Mouse (Mus musculus): ENCODE measurements around the gene Ttc19.

Ttc19 gene

DNA sequence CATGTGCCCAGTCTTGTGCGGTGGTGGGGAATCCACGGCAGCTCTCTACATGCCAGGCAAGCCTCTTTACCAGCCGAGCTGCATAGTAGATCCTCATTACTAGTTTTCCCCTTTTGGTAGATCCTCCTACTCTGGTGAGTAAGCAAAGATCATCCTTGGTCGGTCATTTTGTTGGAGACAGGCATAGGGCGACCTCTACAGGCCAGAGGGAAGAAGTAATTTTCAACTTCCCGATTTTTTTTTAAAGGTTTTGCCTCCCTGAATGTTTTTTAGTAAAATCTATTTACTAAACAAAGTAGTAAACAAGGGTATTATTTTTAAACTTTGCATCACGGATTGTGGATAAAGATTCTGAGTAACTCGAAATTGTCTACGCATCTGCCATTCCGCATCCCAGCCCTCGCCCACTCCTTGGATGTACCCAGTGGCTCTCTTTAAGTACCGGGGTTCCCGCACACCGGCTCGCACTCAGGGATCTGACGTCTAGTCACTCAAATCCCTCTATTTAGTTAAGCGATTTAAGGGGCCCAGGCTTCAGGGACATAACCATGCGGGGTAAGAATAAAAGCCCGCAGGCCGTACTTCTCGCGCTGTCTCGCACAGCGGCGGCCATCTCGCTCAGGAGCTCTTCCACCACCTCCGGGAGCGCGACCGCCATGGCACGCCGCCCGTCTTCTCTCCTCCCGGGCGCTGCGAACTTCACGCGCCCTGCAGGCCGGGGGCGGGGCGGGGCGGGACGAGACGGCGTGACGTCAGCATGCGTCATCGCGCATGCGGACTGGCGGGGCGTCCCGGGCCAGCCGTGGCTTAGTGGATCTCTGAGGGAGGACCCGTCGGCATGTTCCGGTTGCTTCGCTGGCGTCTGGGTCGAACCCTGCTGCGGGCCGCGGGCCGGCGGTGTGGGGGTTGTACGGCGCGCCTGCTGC, at the start of gene Ttc19, which contains the start of gene Zswim7:
Ttc19 (plus strand) TSS at position 799 of the 926 bp plus-strand sequence.
Zswim7 (minus strand) TSS at position 701 of the 926 bp plus-strand sequence.
- DNase-seq (ENCODE audit: low spot score) = peak; percentile 92

DNA sequence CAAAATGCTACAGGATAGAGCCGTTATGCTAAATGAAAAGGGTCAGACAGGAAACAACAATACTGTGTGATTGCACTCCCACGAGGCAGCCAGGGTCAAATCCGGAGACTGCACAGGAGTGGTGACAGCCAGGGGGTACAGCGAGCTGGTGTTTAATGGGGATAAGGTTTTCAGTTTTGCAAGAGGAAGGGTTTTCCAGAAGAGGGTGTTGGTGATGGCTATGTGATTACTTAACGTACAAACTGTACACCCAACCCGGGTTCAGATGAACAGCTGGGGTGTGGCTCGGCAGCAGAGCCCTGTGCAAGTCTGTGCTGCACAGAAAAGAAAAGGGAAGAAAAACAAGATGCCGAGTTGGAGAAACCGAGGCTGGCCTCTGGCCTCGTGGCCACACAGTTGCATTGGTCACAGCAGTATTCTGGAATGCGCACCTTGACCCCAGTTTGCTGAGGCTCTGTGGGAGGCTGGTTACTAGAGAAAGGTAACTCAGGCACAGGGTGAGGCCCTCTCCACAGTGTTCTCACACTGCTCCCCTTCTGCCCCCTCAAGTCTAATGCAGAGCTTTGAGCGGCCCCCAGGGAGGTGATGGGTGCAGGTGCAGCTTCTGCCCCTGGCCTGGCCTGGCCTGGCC, 40.5 kb upstream of the Ttc19 start:
- no peak for DNase-seq (ENCODE audit: low spot score)

DNA sequence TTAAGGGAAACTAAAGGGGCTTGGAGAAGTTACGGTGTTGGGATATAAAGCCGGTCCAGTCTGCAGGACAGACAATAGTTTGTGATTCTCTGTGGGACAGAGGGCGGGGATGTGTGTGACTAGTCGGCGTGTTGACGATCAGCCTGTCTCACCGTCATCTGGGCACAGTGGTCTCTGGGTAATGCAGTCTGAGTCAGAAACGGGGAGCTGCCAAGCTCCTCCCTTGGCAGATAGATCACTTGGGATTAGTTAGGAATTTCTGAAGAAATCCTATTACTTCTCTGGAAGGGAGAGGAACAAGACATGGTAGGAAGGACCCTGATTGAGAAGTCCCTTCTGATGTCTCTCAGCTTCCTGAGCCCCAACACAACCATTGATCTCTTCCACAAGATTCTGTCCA, 37.4 kb upstream of the Ttc19 start:
- DNase-seq (ENCODE audit: low spot score) = no peak

DNA sequence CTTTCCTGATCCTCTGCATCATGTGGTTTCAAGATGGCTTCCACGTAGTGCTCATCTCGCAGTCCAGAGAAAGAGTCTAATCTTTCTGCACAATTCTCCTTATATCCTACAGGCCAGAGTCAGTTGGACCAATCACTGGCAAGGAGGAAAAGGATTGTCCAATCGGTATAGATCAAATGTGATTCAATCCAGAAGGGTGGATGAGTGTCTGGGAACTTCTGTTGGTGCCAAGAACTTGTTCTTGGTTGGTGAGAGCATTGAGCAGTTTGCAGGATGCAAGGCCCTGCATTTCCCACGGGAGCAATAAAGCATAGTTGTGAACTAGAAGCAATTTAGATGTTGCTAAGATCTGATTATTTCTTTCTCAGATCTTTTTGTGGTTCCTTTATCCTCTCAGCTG, 36.8 kb upstream of the Ttc19 start:
- DNase-seq (ENCODE audit: low spot score) = no peak

DNA sequence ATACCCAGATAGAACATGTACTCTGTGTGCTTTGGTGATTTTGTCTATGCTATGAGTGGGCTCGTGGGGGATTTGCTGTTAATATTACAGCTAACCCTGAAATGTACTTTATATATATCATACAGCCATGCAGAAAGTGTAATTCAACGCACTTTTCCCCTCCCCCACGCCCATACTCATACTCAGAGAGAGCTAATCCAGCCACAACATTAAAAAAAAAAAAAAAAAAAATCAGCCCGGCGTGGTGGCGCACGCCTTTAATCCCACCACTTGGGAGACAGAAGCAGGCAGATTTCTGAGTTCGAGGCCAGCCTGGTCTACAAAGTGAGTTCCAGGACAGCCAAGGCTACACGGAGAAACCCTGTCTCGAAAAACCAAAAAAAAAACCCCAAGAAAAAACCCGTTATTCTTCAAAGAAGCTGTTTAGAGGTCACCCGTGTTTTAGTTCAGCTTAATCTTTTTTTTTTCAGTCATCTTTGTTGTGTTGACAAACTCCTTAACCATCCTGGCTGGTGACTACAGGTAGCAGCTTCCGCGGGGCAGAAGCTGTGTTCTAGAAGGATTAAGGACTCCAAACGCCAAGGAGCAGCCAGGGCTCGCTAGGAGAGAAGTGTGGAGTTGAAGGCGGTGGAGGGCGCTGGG, 33.4 kb upstream of the Ttc19 start:
- DNase-seq (ENCODE audit: low spot score) = no peak

DNA sequence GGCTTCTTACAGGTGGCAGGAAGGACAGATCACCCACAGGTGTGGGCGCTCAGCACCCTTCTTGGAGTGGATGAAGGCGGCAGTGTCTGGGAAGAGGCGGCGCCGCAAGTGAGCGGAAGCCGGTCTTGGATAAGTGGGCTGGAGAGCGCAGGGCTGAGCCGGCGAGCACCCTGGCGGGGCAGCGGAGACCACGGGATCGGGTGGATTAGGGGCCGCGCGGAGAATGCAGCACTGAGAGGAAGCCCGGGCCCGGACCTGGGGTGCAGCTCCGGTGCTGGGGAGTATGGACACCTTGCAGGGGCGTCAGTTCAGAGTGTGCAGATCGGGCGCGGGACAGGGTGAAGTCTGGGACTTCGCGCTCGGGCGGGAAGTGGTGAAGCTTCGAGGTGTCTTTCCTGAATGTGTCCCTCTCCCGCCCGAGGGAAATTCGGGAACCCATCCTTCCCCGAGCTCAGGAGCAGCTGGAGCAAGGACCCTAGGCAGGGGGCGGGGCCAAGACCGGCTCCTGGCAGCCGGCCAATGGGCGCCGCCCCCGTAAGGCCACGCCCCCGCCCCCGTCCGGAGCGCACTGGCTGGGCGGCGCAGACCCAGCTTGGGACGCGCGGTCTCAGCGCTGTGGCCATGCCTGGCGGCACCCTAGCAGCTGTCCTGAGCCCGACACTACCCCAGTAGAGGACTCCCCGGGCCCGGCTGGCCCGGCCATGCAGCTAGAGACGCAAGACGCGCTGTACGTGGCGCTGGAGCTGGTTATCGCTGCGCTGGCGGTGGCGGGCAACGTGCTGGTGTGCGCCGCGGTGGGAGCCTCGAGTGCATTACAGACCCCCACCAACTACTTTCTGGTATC, 32.6 kb upstream of the Ttc19 start, which contains the start of gene Adora2b:
Adora2b (plus strand) TSS at position 584 of the 844 bp plus-strand sequence.
- DNase-seq (ENCODE audit: low spot score) = peak; percentile 79

DNA sequence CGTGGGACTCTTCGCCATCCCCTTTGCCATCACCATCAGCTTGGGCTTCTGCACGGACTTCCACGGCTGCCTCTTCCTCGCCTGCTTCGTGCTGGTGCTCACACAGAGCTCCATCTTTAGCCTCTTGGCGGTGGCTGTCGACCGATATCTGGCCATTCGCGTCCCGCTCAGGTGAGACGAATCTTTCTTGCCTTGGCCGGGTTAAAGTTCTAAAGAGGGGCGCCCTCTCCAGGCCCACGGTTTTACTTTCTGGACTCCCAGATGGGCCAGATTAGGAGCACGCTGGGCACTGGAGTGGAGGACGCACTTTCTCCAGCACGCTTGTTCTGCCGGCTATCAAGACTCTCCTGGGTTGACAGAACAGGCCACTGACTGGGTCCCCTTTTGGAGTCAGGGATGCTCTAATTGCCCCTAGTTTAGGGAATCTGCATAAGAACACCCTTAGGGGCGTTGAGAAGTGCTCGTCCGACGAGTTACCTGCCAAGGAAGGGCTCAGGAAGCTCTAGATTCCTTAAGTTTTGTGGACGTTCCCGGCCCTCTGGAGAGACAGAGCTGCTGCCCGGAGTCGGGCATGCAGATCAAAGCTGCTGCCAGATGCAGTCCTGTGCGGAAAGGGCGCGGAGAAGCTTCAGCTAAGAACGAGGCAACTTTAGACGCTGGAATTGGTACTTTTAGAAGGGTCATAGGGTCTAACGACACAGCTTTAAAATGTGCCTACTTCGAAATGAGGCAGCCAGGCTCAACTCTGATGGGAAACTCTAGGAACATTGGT, 31.8 kb upstream of the Ttc19 start:
- peak; percentile 36 for DNase-seq (ENCODE audit: low spot score)

DNA sequence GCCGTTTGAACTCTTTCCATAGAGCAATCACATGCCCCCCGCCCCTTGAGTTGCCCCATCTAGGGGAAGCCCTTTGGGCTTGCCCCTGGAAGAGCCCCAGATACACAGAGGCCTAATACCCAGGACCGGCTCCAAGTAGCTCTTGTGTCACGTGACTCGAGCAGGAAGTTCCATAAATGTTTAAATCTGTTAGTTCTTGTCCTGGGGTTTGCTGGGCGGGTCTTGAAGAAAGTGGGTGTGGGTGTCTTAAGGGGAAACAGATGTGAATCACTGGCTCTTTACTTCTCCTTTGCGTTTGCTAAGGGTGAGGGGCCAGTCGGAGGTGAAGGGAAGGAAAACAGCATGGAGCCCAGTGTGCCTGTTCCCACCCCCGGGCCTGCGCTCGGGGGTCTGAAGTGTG, 30.2 kb upstream of the Ttc19 start:
- DNase-seq (ENCODE audit: low spot score) = peak; percentile 25

DNA sequence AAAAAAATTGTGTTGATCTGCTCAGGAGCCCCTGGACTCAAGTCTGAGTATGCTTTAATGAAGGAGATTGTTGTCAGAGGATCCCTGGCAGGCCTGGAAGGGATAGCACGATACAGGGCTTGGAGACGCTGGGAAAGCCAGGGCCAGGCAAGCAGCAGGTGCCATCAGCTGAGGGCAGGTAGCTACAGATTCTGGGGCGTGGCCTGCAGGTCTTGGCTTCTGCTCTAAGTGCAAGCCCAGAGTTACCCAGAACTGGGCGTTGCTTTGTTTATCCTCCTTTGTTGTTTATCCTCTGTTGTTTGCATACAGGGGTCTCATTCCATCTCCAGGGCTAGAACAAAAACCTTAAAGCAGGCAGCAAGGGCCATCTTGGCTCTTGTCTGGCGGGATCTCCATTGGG, 27.9 kb upstream of the Ttc19 start:
- DNase-seq (ENCODE audit: low spot score) = peak; percentile 31

DNA sequence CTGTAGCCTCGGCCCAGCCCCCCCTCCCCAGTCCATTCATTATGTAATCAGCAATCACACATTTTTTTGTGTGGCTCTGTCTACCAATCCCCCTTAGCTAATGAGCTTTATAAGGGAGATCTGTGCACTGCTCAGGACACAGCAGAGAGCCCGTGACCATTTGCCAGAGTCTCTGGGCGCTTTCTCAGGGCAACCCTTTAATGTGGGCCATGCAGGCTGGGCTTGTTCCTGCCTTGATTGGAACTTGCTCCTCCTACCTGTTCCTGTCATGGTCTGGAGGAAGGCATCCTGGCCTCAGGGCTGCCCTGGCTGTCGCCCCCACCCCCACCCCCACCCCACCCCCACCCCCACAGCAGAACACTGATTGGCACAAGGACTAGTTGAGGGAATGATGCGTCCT, 22.1 kb upstream of the Ttc19 start:
- DNase-seq (ENCODE audit: low spot score) = no peak

DNA sequence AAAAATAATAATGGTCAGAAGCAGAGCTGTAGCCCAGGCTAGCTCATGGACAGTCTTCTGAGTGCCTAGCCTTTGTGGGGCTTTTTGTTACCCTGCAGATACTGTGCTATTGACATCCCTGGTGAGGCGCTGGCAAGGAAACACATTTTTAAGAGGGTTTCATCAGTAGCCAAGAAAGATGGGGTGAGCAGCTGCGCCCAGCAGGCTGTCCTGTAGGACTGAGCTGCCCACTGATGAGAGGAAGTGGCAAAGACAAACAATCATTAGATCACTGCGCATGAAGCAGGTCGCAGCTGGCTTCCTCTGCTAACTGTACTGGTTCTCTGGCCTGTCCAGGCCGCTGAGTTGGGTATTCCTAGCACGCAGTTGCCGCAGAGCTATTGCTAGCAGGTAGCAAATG, 17.7 kb upstream of the Ttc19 start:
- no peak for DNase-seq (ENCODE audit: low spot score)

DNA sequence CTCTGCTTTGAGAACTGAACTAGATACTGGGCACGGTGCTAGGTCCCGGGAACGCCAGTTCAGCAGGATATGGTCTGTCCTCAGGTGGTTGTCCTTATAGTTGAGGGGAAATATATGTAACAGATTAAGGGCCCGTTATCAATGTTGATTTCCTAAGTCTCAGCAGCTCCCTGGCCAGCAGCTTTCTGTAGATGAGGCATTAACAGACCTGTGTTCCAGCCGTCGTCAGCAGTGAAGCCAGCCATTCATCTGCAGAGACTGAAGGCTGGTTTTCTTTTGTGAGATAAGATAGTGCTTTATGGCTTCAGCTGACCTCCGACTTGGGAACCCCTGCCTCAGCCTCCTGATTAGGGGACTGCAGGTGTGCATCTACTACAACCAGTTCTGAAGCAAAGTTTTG, 17.3 kb upstream of the Ttc19 start:
- DNase-seq (ENCODE audit: low spot score) = no peak

DNA sequence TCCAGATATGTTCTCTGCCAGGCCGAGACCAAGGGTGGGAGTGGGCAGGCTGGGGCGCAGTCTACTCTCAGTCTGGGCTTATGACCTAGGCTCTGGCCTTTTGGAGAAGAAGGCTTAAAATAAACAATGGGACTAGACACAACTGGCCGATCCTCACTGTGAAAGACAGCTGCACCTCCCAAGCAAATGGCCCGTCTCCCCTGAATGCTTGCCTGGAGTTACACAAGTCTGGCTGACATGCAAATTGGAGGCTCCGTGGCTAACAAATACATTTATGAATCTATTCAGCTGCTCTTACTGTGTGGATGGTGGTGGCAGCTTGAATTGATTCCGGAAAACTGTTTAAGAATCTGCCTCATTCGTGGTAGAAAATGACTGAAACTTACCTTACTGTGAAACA, 15.6 kb upstream of the Ttc19 start:
- DNase-seq (ENCODE audit: low spot score) = no peak

DNA sequence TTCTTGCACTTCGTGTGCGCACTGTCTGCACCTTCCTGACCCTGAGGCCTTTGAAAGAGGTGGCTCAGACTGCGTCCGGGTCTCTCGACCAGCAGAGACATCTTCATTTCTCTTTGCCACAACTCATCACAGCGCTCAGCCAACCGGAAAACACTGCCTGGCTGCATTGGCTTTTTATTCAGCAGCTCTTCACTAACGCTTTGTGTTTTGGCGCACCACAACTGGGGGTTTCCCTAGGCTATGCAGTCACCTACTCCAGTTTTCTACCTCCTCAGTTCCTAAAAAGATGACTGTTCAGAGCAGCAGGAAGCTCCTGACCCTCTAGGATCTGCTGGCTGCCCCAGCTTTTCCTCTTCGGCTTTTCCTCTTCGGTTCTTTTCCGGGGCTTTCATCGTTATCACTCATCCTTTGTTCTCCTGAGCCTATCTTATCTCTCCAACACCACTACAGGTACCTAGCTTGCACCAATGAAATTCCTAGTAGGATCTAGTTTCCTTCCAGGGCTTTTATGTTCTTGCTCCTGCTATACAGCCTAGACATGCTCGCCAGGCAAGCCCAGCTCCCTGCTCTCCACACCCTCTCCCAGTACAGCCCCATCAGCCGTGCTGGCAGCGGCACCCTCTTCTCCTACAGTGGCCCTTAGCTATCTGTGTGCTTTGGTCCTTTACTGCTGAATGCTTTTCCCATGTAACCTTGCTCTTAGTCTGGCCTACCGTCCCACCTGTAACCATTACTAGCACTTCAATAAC, 14.6 kb upstream of the Ttc19 start:
- DNase-seq (ENCODE audit: low spot score) = no peak

DNA sequence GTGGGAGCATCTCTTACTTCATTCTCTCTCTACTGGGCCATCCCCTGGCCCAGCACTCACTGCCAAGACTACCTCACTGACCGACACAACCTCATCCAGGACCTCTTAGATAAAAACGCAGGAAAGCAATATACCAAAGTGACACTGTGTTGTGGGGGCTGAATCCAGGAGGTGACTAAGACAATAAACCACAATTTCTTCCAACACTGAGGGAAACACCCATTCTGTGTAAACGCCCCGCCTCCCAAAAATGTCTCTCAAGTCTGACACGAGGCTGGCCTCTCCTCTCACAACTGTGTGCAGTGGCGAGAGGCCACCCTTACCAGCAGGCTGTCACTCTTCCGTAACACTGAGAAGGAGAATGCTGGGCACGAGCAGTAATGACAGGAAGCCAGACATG, 12.9 kb upstream of the Ttc19 start:
- DNase-seq (ENCODE audit: low spot score) = no peak

DNA sequence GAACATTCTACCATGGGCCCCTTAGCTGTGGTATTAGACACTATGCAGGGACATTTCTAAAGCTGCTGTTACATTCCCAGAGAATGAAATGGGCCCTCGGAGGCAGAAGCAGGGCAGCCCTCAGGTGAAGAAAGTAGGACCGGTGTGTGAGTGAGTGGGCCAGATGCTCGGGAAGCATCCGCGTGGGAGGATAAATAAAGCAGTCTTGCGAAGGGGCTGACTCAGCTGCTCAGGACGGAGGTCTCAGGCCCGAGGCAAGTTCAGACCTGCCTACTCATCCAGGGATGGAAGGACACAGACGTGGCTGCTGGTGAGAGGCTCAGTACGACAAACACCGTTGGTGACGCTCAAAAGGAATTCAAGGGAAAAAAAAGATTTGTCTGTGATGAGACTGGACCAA, 12.2 kb upstream of the Ttc19 start:
- no peak for DNase-seq (ENCODE audit: low spot score)

DNA sequence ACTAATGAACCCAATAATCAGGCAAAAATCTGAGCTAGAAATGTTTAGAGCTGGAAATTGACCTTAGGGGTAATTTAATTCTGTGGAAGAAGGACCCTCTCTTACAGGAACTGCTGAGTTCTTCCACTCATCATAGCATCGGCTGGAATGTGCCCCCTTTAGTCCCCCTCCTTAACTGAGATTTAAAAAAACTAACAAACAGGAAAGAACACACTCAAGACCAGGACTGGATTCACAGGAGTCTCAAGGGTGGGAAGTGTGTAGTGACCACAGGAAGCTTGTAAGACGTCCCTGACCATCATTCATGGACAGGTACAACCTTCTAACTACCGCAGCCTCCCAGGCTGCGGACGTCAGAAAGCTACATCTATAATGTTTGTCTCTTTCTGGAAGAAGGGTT, 10.4 kb upstream of the Ttc19 start:
- no peak for DNase-seq (ENCODE audit: low spot score)

DNA sequence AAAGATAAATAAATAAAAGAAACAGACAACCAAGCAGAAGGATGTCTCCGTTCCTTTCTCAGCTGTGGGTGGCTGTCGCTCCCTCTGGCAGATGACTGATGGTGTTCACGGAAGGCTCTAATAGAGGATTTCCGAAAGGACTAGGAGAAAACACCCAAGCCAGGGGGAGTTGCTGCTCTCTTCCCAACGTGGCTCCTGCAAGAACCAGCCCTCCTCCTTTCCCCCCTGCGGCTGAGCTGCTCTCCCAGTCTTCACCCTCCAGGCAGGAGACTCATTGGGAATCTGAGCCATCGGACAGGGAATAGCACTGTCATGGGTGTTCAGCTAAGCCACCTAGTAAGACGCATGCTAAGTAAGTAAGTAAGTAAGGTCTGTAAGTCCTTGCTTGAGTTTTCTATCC, 4.2 kb upstream of the Ttc19 start:
- DNase-seq (ENCODE audit: low spot score) = no peak

DNA sequence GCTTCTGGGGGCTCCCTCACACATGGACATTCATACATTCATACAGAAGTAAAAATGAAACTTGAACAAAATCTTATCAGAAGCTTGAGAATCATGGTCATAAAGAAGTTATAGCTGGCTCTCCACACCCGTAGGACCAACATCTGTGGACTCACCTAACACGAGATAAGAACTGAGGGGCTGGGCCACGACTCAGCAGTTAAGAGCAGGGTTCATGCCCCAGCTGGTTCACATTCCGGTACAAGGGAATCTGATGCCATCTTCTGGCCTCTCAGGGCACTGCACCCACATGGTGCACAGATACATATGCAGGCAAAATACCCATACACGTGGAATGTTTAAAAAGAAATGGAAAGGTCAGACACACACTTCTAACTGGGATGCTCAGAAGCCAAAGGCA, 3.2 kb upstream of the Ttc19 start:
- DNase-seq (ENCODE audit: low spot score) = peak; percentile 63

DNA sequence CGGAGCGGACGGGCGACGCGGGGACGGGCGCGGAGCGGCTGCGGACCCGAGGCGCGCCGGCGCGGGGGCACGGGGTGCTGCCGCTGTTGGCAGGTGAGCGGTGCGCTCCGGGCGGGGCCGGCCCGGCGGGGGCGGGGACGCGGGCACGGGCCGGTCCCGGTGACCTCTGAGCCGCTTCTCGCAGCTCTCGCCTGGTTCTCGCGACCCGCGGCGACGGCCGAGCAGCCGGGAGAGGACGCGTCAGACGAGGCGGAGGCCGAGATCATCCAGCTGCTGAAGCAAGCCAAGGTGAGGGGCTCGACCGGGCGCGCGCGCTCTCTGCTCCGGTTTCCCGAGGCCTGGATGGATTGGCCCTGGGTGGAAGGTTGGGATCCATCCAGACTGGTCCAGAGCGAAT, 326 bp downstream of the Ttc19 start:
- no peak for DNase-seq (ENCODE audit: low spot score)
